Mouse (Mus musculus) layer of hippocampus, postnatal 36 days (tissue): Measurements from ENCODE around the gene Asic5. TPM values are rescaled to one million over a fixed set of nuclear protein-coding genes. Genes with fewer than 3 reads are reported as not detected.

Source experiments
- total RNA-seq, 2 experiments: library from RNA; stranded (reverse); gene quantifications; 2 replicates each; pipeline ENCODE4 v1.2.3; 2021

Gene Asic5
- total RNA-seq, 2 experiments from 2014 or later, result not detected

Other genes with a start within 250 kb of the Asic5 start
- gene Ctso, start 49.7 kb upstream of the Asic5 start, total RNA-seq, result 10 to 100 TPM; 15.4 to 18.0 TPM
- gene Tdo2, start 6.1 kb upstream of the Asic5 start, total RNA-seq, result 10 to 100 TPM; 17.0 to 17.5 TPM
- 100 to 1,000 TPM; 105 to 112 TPM for gene Gucy1b1, start 92.4 kb downstream of the Asic5 start, total RNA-seq
- 10 to 100 TPM; 17.1 to 18.1 TPM for gene Gucy1a1, start 163.5 kb downstream of the Asic5 start, total RNA-seq